Mouse (Mus musculus) heart, embryonic 16.5 days (tissue): ENCODE results near the gene Adora3. TPM values are rescaled to one million over a fixed set of nuclear protein-coding genes. Genes with fewer than 3 reads are reported as not detected.

Source experiments
- ATAC-seq: fragments of 200-750 bp; cut with Nextera tagmentation; replicated peaks from 2 replicates; pipeline ENCODE4 v1.8.0; 2017; ENCODE audit warnings: moderate number of reproducible peaks; ENCODE audit not compliant: insufficient read depth, low FRiP score; ENCODE audit errors: extremely low read depth
- H3K27ac ChIP-seq: fragments of 300-500 bp; sonication (generic); 2 replicates; pipeline ENCODE4 v1.5.1; 2014; ENCODE audit warnings: mild to moderate bottlenecking, low read length, control low read depth, moderate library complexity
- H3K27me3 ChIP-seq: fragments of 300-500 bp; sonication (generic); 2 replicates; pipeline ENCODE4 v1.6.1; 2014; ENCODE audit warnings: low read length, mixed read lengths; ENCODE audit not compliant: control insufficient read depth, insufficient read depth
- H3K36me3 ChIP-seq: fragments of 300-500 bp; sonication (generic); 2 replicates; pipeline ENCODE4 v1.6.1; 2014; ENCODE audit not compliant: control insufficient read depth, insufficient read depth
- H3K4me1 ChIP-seq: fragments of 300-500 bp; sonication (generic); 2 replicates; pipeline ENCODE4 v1.6.1; 2014; ENCODE audit warnings: low read length, mixed read lengths; ENCODE audit not compliant: control insufficient read depth, insufficient read depth
- H3K4me2 ChIP-seq: fragments of 300-500 bp; sonication (generic); 2 replicates; pipeline ENCODE4 v1.6.1; 2014; ENCODE audit warnings: low read depth, mild to moderate bottlenecking, control low read depth, low read length
- H3K4me3 ChIP-seq: fragments of 300-500 bp; sonication (generic); 2 replicates; pipeline ENCODE4 v1.5.1; 2014; ENCODE audit warnings: mild to moderate bottlenecking, control low read depth, low read length
- H3K9ac ChIP-seq: fragments of 300-500 bp; sonication (generic); 2 replicates; pipeline ENCODE4 v1.6.1; 2014; ENCODE audit warnings: low read length, control low read depth
- H3K9me3 ChIP-seq: fragments of 300-500 bp; sonication (generic); replicated peaks from 2 replicates; pipeline ENCODE4 v1.6.1; 2016; ENCODE audit warnings: low read length; ENCODE audit not compliant: control insufficient read depth
- WGBS: fragments of 180-500 bp; shearing (Covaris S2); extraction: QIAGEN DNeasy Blood & Tissue Kit; methylation state at CpG from one replicate; pipeline ENCODE4 v1.1.7; 2014; 5-methylcytosine and 5-hydroxymethylcytosine counted together
- polyA plus RNA-seq: library from polyadenylated mRNA; unstranded; fragments of >200 nt; fragmentation: Nextera tagmentation; extraction: Ambion mirVana; gene quantifications from 2 replicates; pipeline ENCODE4 v1.2.1, GENCODE M21; 2015

Gene Adora3
- polyA plus RNA-seq, 1 experiment from 2014 or later, result 0.22 TPM

- Histone ChIP-seq H3K9me3 (no peaks in the 10 kb centered on the region), H3K4me3 (no peak overlapping the region), H3K4me1 (no peaks in the 10 kb centered on the region), H3K9ac (no peak overlapping the region), H3K36me3 (no peaks in the 10 kb centered on the region), H3K4me2 (no peak overlapping the region), H3K27me3 (no peaks in the 10 kb centered on the region), H3K27ac (no peak overlapping the region)
- 82% methylated on average over 7 of the region's 7 CpGs for WGBS
- ATAC-seq, result no peak
Measured at GRCm38 (mm10) chr3:105882105-105882504, 11.4 kb downstream of the Adora3 start.

DNA sequence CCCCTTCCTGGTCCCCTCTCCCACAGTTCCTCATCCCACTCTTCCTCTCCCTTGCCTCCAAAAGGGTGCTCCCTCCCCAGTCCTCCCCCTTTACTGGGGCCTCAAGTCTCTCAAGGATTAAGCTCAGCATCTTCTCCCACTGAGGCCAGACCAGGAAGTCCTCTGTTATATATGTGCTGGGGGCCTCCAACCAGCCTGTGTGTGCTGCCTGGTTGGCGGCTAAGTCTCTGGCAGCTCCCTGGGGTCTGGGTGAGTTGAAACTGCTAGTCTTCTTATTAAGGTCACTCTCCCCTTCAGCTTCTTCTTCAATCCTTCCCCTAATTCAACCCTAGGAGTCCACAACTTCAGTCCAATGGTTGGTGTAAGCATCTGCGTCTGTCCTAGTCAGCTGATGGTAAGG, 12.5 kb downstream of the Adora3 start:
- ATAC-seq, result no peak
- no peaks in the 10 kb centered on the region for H3K4me1 ChIP-seq
- H3K9ac ChIP-seq, result no peak overlapping the region
- H3K27ac ChIP-seq, result no peak overlapping the region
- no peaks in the 10 kb centered on the region for H3K9me3 ChIP-seq
- H3K27me3 ChIP-seq, result no peaks in the 10 kb centered on the region
- no peaks in the 10 kb centered on the region for H3K36me3 ChIP-seq
- H3K4me2 ChIP-seq, result no peak overlapping the region
- H3K4me3 ChIP-seq, result no peak overlapping the region
- WGBS, result 86% methylated on average over 2 of the region's 2 CpGs

- Histone ChIP-seq H3K36me3 (no peaks in the 10 kb centered on the region), H3K9me3 (no peaks in the 10 kb centered on the region), H3K27me3 (no peaks in the 10 kb centered on the region), H3K27ac (no peak overlapping the region), H3K9ac (no peak overlapping the region), H3K4me2 (no peak overlapping the region), H3K4me3 (no peak overlapping the region), H3K4me1 (peaks cover 25% of the 10 kb centered on the region)
- no peak for ATAC-seq
- 79% methylated on average over 3 of the region's 3 CpGs for WGBS
Measured at GRCm38 (mm10) chr3:105888961-105889360, 18.3 kb downstream of the Adora3 start.

GRCm38 (mm10) chr3:105890220-105890619, 19.6 kb downstream of the Adora3 start:
- WGBS, result 45% methylated on average over 4 of the region's 4 CpGs
- no peak overlapping the region for H3K27ac ChIP-seq

GRCm38 (mm10) chr3:105891141-105891540, 20.5 kb downstream of the Adora3 start:
- Histone ChIP-seq H3K9me3 (no peaks in the 10 kb centered on the region), H3K27ac (peak overlapping the region; percentile 50), H3K4me3 (no peak overlapping the region), H3K36me3 (no peaks in the 10 kb centered on the region), H3K9ac (no peak overlapping the region), H3K4me1 (peaks cover 42% of the 10 kb centered on the region), H3K27me3 (no peaks in the 10 kb centered on the region), H3K4me2 (no peak overlapping the region)
- 59% methylated on average over 3 of the region's 3 CpGs for WGBS
- no peak for ATAC-seq

More at GRCm38 (mm10) chr3:105890220-105890619, 19.6 kb downstream of the Adora3 start:
- Histone ChIP-seq H3K4me1 (peaks cover 38% of the 10 kb centered on the region), H3K4me3 (no peak overlapping the region), H3K9ac (no peak overlapping the region), H3K36me3 (no peaks in the 10 kb centered on the region), H3K4me2 (no peak overlapping the region), H3K27me3 (no peaks in the 10 kb centered on the region), H3K9me3 (no peaks in the 10 kb centered on the region)
- no peak for ATAC-seq

DNA sequence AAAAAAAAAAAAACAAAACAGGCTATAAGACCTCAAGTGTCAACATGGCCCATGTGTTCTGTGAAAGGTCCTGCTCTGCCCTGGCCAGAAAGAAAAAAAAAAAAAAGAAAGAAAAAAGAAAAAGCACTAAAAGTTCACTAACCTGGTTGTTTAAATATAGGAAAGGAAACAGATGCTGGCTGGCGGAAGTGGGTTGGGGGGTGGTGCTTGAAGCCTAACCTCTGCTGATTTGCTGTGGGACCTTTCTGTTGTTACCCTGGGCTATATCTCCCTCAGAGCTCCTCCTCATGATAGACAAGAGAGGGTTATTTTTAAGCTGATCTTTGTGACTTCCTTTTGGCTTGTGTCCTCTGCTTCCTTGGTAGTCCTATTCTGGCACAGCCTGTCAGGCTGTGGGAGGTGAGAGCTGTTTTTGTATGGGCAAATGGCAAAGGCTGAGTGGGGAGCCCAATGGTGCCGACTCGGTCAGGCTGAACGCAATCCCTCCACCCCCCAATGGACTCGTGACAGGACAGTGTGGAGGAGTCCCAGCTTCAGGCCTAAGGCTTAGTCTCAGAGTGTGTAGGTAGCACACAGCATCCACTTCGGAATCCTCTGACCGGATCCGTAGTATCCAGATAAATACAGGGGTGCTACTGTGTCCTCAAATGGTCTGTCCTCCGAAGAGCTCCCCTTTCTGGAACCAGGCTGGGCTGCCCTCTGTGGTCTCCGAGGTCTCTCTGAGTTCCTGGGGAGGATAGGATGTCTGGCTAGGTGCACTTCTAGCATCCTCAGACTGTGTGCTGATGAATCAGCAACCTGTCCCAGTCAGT, 21.3 kb downstream of the Adora3 start:
- Histone ChIP-seq H3K9ac (no peak overlapping the region), H3K27ac (peak overlapping the region; percentile 78), H3K4me1 (peaks cover 42% of the 10 kb centered on the region), H3K4me2 (peak overlapping the region; percentile 31), H3K4me3 (peak overlapping the region; percentile 3; the same call in 1 of the 2 replicates), H3K36me3 (no peaks in the 10 kb centered on the region), H3K27me3 (no peaks in the 10 kb centered on the region), H3K9me3 (0 out of 2 replicates have a peak, but pooled peaks cover 2% of the 10 kb centered on the region)
- ATAC-seq, result no peak
- WGBS, result 69% methylated on average over 10 of the region's 10 CpGs

- 66% methylated on average over 19 of the region's 19 CpGs for WGBS
- 0 out of 2 replicates have a peak overlapping the region, but pooled peaks have one; percentile 8 for H3K9ac ChIP-seq
- H3K27ac ChIP-seq, result peak overlapping the region; percentile 78
- no peak overlapping the region for H3K4me3 ChIP-seq
- no peaks in the 10 kb centered on the region for H3K36me3 ChIP-seq
- 0 out of 2 replicates have a peak, but pooled peaks cover 2% of the 10 kb centered on the region for H3K9me3 ChIP-seq
- H3K4me1 ChIP-seq, result peaks cover 42% of the 10 kb centered on the region
- ATAC-seq, result no peak
- no peak overlapping the region for H3K4me2 ChIP-seq
- H3K27me3 ChIP-seq, result no peaks in the 10 kb centered on the region
Measured at GRCm38 (mm10) chr3:105892572-105893495, 22.2 kb downstream of the Adora3 start.

- 52% methylated on average over 6 of the region's 6 CpGs for WGBS
- Histone ChIP-seq H3K4me2 (no peak overlapping the region; the same call in 1 of the 2 replicates), H3K9ac (0 out of 2 replicates have a peak overlapping the region, but pooled peaks have one; percentile 23), H3K36me3 (no peaks in the 10 kb centered on the region), H3K4me1 (peaks cover 45% of the 10 kb centered on the region), H3K27me3 (no peaks in the 10 kb centered on the region), H3K27ac (peak overlapping the region; percentile 85), H3K4me3 (no peak overlapping the region), H3K9me3 (0 out of 2 replicates have a peak, but pooled peaks cover 2% of the 10 kb centered on the region)
- ATAC-seq, result no peak
Measured at GRCm38 (mm10) chr3:105893941-105894391, 23.3 kb downstream of the Adora3 start.
